Mouse (Mus musculus): ENCODE measurements around the gene Erp27. TPM values are rescaled to one million over a fixed set of nuclear protein-coding genes. Genes with fewer than 3 reads are reported as not detected.

Gene Erp27
- total and polyA plus RNA-seq, 2 experiments from 2014 or later, result 0.19 to 0.92 TPM

DNA sequence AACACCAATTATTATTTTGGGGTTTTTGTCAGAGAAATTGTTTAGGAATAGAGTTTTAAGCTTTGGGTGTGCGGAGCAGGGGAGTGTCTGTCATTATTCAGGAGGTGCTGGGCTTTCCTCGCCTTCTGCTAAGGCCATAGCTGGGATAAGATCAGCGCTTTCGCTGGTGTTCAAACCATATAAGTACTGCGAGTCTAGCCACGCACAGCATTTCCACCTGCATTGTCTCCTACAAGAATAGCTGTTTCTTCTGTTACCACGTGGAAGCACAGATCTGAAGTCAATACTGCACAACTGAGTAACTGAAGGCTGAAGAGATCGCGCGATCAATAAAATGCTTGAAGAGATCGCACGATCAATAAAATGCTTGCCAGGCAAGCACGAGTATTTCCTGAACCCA, 9.3 kb upstream of the Erp27 start:
- no peak overlapping the region for H3K4me2 ChIP-seq (ENCODE audit: low read depth)
- H3K9ac ChIP-seq, result no peak overlapping the region
- ATAC-seq (no peak), DNase-seq (no peak)
- no peak overlapping the region for H3K27ac ChIP-seq (ENCODE audit: low read depth, low read length)
- no peaks in the 10 kb centered on the region for H3K4me1 ChIP-seq (ENCODE audit: insufficient read depth)
- H3K36me3 ChIP-seq (ENCODE audit: insufficient read depth), result no peaks in the 10 kb centered on the region
- no peak overlapping the region for H3K4me3 ChIP-seq (ENCODE audit: low read depth, low read length)
- no peaks in the 10 kb centered on the region for H3K9me3 ChIP-seq (ENCODE audit: low read length)
- H3K27me3 ChIP-seq (ENCODE audit: insufficient read depth, low read length), result no peaks in the 10 kb centered on the region
- no peak for TF ChIP-seq CTCF (IDR thresholded peaks at IDR 0.05; ENCODE audit: low read depth)
- WGBS, result 82% methylated on average over 13 of the region's 13 CpGs

DNA sequence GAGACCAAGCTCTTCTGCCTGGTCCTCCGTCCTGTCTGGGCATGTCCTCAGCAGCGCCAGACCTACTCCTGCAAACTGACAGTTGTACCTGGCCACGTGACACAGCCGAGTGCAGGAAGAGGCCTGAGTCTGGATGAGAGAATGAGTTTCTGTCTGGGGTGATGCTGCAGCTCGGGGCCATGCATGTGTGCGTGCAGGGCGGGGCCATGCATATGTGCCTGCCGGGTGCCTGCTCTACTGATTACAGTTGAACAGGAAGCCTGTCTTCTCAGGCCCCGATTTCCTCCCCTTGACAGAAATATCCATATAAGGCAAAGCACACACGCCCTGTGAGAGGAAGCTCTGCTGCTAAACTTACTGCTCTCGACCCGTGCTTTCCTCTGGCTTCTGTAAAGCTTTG, 8.7 kb upstream of the Erp27 start:
- Histone ChIP-seq H3K9me3 (ENCODE audit: low read length) (no peaks in the 10 kb centered on the region), H3K27me3 (ENCODE audit: insufficient read depth, low read length) (no peaks in the 10 kb centered on the region), H3K4me2 (ENCODE audit: low read depth) (no peak overlapping the region), H3K4me1 (ENCODE audit: insufficient read depth) (no peaks in the 10 kb centered on the region), H3K4me3 (ENCODE audit: low read depth, low read length) (no peak overlapping the region), H3K9ac (no peak overlapping the region), H3K36me3 (ENCODE audit: insufficient read depth) (no peaks in the 10 kb centered on the region), H3K27ac (ENCODE audit: low read depth, low read length) (no peak overlapping the region)
- WGBS, result 65% methylated on average over 12 of the region's 12 CpGs
- no peak for DNase-seq
- no peak for TF ChIP-seq CTCF (IDR thresholded peaks at IDR 0.05; ENCODE audit: low read depth)
- no peak for ATAC-seq

DNA sequence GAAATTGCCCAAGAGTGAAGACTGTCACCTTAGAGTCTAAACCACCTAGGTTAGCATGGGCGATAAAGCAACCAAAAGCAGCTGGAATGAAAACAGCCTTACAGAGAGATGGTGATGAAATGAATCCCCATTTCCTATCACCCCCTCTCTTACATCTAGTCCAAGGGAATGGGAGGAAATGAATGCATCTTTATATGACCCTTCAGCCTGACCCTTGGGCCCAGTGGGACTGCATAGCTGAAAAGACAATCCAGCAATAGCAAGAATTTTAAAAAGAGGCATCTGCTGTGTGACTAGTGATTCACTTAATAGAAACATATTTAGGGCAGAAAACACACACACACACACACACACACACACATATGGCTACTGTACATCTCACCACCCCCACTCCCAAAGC, 5.6 kb upstream of the Erp27 start:
- Histone ChIP-seq H3K27ac (ENCODE audit: low read depth, low read length) (no peak overlapping the region), H3K9ac (no peak overlapping the region), H3K27me3 (ENCODE audit: insufficient read depth, low read length) (no peaks in the 10 kb centered on the region), H3K36me3 (ENCODE audit: insufficient read depth) (no peaks in the 10 kb centered on the region), H3K4me1 (ENCODE audit: insufficient read depth) (no peaks in the 10 kb centered on the region), H3K4me2 (ENCODE audit: low read depth) (no peak overlapping the region), H3K4me3 (ENCODE audit: low read depth, low read length) (no peak overlapping the region), H3K9me3 (ENCODE audit: low read length) (no peaks in the 10 kb centered on the region)
- TF ChIP-seq CTCF (IDR thresholded peaks at IDR 0.05; ENCODE audit: low read depth), result no peak
- DNase-seq (no peak), ATAC-seq (no peak)
- 100% methylated on average over 1 of the region's 1 CpGs for WGBS

DNA sequence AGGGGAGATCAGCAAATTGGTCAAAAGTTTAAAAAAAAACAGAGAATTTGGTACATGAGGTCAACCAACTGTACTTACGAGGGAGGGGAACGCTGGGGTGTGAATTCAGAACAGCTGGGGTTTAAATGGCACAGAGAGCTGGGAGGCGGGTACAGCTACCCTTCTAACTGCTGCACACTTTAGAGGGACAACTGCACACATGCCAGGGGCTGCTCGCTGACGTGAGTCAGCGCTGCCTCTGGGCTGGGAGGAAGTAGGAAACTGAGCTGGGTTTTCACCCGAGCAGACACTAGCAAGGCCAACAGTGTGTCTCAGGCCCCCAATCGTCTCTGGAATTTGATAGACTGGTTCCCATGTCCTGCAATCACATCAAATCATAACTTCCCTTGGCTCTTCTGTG, 3.1 kb upstream of the Erp27 start:
- WGBS, result 78% methylated on average over 8 of the region's 8 CpGs
- H3K9ac ChIP-seq, result no peak overlapping the region
- no peak for TF ChIP-seq CTCF (IDR thresholded peaks at IDR 0.05; ENCODE audit: low read depth)
- H3K9me3 ChIP-seq (ENCODE audit: low read length), result no peaks in the 10 kb centered on the region
- H3K4me1 ChIP-seq (ENCODE audit: insufficient read depth), result no peaks in the 10 kb centered on the region; the same call in 1 of the 2 replicates
- H3K4me3 ChIP-seq (ENCODE audit: low read depth, low read length), result no peak overlapping the region
- H3K4me2 ChIP-seq (ENCODE audit: low read depth), result no peak overlapping the region
- no peaks in the 10 kb centered on the region for H3K36me3 ChIP-seq (ENCODE audit: insufficient read depth)
- no peak overlapping the region for H3K27ac ChIP-seq (ENCODE audit: low read depth, low read length)
- DNase-seq (no peak), ATAC-seq (no peak)
- H3K27me3 ChIP-seq (ENCODE audit: insufficient read depth, low read length), result no peaks in the 10 kb centered on the region

DNA sequence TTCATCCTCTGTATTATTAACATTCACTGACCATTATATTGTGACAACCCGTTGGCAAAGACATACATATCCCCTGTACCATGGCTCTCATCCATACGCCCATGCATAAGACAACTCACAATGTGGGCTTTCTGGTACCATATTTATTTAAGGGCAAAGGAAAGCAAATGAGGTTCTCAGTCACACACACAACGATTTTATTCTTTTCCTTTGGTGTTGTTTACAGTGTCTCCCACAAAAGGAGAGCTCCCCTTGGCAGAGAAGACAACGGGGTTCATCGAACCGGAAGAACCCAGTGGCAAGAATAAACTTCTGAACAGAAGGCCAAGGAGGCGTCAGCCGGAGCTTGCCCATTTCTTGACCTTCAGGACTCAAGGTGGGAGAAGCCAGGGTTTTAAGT, 1.6 kb upstream of the Erp27 start, which contains the start of gene Pde6h:
TSS of gene Pde6h (plus strand) at position 301 of the 400 bp plus-strand sequence.
- no peak for DNase-seq
- no peak within 1 kb of the TSS for H3K27ac ChIP-seq (ENCODE audit: low read depth, low read length)
- H3K36me3 ChIP-seq (ENCODE audit: insufficient read depth), result no peaks in the 10 kb centered on the region
- no peak for TF ChIP-seq CTCF (IDR thresholded peaks at IDR 0.05; ENCODE audit: low read depth)
- no peak for ATAC-seq
- no peaks in the 10 kb centered on the region; the same call in 1 of the 2 replicates for H3K4me1 ChIP-seq (ENCODE audit: insufficient read depth)
- H3K4me2 ChIP-seq (ENCODE audit: low read depth), result no peak within 1 kb of the TSS
- H3K27me3 ChIP-seq (ENCODE audit: insufficient read depth, low read length), result no peaks in the 10 kb centered on the region
- no peak within 1 kb of the TSS for H3K4me3 ChIP-seq (ENCODE audit: low read depth, low read length)
- H3K9me3 ChIP-seq (ENCODE audit: low read length), result no peaks in the 10 kb centered on the region
- no peak within 1 kb of the TSS for H3K9ac ChIP-seq
- WGBS, result 84% methylated on average over 8 of the region's 8 CpGs

DNA sequence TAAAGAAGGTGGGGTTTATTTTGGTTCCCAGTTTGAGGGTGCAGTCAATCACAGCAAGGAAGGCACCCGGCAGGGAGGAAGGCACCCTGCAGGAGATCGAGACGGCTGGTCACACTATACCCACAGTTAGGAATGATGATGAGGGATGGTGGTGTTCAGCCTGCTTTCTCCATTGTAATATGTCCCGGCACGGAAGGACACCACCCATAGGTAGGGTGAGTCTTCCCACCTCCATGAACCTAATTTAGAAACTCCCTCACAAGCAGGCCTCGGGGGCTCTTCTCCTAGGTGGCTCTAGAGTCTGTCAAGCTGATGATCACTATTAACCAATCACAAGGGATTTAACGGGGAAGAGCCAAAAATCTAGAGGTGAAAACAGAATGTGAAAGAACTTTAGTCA, 891 bp upstream of the Erp27 start:
- Histone ChIP-seq H3K4me2 (ENCODE audit: low read depth) (no peak overlapping the region), H3K27me3 (ENCODE audit: insufficient read depth, low read length) (no peaks in the 10 kb centered on the region), H3K4me1 (ENCODE audit: insufficient read depth) (no peaks in the 10 kb centered on the region; the same call in 1 of the 2 replicates), H3K4me3 (ENCODE audit: low read depth, low read length) (no peak overlapping the region), H3K9me3 (ENCODE audit: low read length) (no peaks in the 10 kb centered on the region), H3K9ac (no peak overlapping the region), H3K27ac (ENCODE audit: low read depth, low read length) (no peak overlapping the region), H3K36me3 (ENCODE audit: insufficient read depth) (no peaks in the 10 kb centered on the region)
- DNase-seq (no peak), ATAC-seq (no peak)
- WGBS, result 93% methylated on average over 7 of the region's 7 CpGs
- no peak for TF ChIP-seq CTCF (IDR thresholded peaks at IDR 0.05; ENCODE audit: low read depth)

DNA sequence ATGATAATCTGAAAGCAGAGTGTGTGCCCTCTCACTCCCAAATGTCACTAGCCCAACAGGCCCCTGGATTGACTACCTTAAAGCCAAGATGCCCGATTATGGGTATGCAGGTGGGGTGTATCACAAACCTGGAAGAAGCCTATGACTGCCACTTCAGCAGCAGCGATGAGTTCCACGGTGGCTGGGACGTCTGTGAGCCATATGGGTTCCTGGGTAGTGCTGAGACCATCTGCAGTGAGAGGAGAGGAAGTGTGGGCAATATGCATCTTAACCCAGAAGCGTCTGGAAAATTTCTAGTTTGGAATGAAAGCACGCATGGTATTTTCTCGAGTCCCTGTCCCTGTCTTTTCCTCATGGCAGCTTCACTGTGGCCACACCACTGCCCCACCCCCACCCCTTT, 379 bp downstream of the Erp27 start:
- WGBS, result 59% methylated on average over 7 of the region's 7 CpGs
- no peak overlapping the region for H3K9ac ChIP-seq
- no peaks in the 10 kb centered on the region; the same call in 1 of the 2 replicates for H3K4me1 ChIP-seq (ENCODE audit: insufficient read depth)
- no peaks in the 10 kb centered on the region for H3K36me3 ChIP-seq (ENCODE audit: insufficient read depth)
- ATAC-seq, result peak; percentile 82
- peak overlapping the region; percentile 21; the same call in 1 of the 2 replicates for H3K27ac ChIP-seq (ENCODE audit: low read depth, low read length)
- no peaks in the 10 kb centered on the region for H3K27me3 ChIP-seq (ENCODE audit: insufficient read depth, low read length)
- no peak overlapping the region for H3K4me2 ChIP-seq (ENCODE audit: low read depth)
- no peaks in the 10 kb centered on the region for H3K9me3 ChIP-seq (ENCODE audit: low read length)
- H3K4me3 ChIP-seq (ENCODE audit: low read depth, low read length), result no peak overlapping the region
- TF ChIP-seq CTCF (IDR thresholded peaks at IDR 0.05; ENCODE audit: low read depth), result no peak
- peak; percentile 72 for DNase-seq
